Mouse (Mus musculus) hindlimb bud, embryonic 11.5 days (tissue): Measurements from ENCODE around the gene Gna14.

Experiments used
- DNase-seq: peaks from one replicate; pipeline ENCODE4 v3.0.0-alpha.2; 2012; ENCODE audit warnings: low read depth, low spot score; ENCODE audit errors: extremely low spot score

Gene Gna14

DNA sequence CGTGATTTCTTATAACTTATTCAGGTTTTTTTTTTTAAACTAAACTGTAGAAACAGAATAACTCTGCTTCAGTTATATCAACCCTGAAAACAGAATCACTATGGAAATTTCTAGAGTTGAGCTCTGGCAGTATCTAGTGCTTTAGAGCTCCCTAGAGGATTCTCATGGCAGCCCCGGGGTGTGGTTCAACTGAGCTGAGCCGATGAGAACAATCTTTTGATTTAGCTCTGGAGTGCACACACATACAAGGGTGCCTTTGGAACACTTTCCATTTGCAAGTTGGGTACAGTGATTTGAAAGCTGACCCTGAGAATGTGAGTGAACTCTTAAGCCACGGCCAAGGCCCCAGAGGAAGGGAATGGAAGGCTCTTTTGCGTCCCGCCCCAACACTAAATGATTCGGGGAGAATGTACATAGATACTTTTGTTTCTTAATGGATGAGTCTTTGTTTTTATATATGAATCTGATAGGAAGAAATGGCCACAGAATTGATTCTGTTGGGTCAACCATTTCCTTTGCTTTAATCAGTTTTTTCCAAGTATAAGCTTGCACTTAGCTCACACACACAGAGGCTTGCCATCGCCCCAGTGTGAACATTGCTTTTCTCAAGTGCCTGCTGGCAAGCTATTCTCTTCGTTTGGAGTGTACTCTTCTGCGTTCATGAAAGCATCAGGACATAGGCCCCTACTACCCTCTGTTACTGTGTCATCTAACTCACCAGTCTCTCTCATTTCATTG lies 75.0 kb downstream of the Gna14 start:
- DNase-seq, result no peak

DNA sequence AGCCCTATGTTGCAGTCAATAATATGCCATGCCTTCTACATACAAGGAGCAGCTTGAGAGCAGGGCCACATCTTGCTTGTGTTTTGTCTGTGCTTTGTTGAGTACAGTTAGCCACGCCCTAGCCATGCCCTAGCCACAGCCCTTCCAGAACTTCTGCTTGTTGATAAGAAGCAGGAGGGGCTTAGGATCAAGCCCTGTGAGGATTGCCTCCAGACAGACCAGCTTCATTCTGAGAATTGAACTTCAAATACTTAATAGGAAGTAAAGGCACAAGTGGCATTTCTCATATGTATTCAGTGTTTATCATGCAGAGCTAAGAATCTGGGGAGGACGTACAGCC lies 75.5 kb downstream of the Gna14 start:
- DNase-seq, result no peak

GRCm38 (mm10) chr19:16514201-16514600 lies 78.6 kb downstream of the Gna14 start:
- no peak for DNase-seq

GRCm38 (mm10) chr19:16518569-16518968 lies 83.0 kb downstream of the Gna14 start:
- no peak for DNase-seq

DNA sequence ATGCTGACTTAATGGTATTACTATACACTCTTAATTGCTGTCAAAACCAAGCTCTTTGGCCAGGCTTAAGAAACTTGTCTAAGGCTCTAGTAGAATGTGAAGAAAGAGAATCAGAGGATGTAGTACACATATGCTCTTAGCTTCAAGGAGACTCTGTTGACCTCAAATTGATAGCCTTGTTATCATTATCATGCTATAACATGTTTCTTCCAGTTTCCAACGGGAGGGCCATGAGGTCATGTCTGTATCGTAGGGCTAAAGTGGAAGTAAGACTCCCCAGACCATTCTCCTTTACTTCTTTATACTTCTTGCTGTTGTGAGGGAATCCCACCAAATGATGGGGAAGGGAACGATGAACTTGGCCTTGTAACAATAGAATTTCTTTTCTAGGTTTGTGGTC lies 85.0 kb downstream of the Gna14 start:
- no peak for DNase-seq

GRCm38 (mm10) chr19:16526302-16526880 lies 90.8 kb downstream of the Gna14 start:
- no peak for DNase-seq

DNA sequence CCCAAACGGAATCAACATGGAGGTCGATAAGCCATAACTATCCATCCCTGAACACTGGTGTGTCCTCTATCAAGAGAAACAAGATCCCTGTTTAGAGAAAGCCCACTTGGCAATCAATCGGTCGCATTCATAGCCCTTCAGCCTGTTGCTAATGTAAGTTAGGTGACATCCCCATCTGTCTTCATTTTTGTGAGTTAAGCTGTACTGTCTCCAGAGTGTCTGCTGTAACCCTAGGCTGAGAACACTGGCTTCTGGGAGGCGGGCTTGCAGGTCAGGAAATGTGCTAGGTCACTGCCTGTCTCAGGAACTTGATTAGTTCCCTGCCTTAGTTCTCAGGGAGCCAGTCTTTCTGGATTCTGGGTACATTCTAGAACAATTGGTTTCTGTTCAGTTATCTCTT lies 91.5 kb downstream of the Gna14 start:
- no peak for DNase-seq

DNA sequence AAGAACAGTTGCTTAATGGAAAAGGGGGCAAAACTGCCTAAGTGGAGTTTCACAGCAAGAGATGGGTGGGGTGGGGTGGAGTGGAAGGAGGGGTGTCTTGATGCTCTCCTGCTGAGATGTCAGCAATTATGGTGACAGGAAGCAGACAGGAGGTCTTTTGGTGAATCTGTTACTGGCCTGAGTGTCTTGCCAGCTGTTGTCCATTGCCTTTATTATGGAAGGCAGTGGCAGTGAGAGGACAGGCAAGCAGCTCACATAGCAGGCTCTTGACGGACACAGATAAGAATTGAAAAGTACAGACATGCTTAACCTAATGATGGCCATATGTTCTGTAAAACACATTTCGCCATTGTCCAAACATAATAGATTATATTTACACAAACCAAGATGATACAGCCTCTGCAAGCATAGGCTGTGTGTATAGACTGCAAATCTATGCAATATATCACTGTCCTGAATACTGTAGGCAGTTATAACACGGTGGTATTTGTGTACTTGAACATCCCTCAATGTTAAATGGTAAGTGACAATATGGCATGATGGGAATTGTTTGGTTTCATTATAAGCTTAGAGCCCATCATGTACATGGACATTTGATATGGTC lies 92.8 kb downstream of the Gna14 start:
- DNase-seq, result no peak

DNA sequence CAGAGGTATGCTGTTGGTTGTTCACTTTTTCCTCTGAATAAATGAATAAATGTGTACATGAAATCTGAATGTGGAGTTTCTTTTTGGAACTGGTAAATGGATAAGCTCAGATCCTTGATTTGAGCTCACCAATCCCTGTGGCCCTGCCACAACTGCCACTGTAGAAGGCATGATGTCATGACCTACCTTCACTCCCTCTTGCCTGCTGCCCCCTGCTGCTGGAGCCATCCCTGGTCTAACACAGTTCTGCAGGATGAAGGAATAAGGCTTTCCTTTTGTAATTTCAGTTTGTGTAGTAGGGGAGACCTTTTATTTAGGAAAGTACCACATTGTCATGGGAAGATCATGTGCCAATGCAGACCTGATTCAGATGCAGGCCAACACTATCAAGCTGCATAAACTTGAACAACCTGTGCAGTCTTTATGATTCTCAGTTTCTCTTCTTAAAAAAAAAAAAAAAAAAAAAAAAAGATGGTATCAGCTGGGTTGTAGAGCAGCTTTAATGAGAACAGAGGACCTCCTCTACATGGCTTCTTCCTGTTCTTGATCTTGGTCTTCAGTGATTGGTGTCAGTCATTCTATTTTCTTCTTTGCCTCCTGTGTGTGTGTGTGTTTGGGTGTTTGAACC lies 93.8 kb downstream of the Gna14 start:
- no peak for DNase-seq

DNA sequence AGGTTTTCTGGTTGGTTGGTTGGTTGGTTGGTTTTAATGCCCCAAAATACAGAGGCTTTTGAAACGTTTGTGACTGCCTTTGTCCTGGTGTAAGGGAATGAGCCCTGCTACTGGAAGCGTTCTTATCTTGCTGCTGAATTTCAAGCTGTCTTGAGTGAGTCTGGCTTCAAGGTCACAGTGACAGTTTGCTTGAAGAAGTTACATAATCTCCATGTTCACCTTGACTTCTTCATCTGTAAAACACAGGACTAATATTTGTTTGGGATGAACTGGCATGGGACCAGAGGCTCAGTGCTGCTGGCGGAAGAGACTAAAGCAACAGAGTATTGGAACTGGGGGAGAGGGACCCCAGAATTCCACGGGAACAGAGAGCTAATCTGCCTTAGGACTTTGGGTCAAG lies 94.4 kb downstream of the Gna14 start:
- no peak for DNase-seq

GRCm38 (mm10) chr19:16534311-16534710 lies 98.7 kb downstream of the Gna14 start:
- no peak for DNase-seq

DNA sequence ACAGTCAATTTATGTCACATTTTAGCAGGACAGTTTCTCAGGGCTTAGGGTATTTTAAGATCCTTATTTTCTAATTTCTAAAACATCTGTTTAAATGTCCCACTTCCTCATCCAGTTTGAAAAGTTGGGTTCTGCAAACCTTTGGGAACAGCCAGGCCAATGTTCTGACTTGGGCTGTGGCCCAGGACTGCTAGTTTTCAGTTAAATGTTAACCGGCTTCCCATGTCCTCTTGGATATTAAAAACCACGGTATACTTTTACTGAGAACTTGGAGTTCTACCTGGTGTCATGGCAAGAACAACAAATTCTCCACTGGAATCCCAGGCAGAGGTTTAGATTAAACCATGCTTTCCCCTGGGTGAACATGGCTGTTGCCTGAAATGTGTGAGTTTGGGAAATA lies 102.9 kb downstream of the Gna14 start:
- DNase-seq, result no peak

- no peak for DNase-seq
These were observed 108.1 kb downstream of the Gna14 start for GRCm38 (mm10) chr19:16543688-16544087.

- DNase-seq, result no peak
These were observed 121.4 kb downstream of the Gna14 start for GRCm38 (mm10) chr19:16556988-16557387.

DNA sequence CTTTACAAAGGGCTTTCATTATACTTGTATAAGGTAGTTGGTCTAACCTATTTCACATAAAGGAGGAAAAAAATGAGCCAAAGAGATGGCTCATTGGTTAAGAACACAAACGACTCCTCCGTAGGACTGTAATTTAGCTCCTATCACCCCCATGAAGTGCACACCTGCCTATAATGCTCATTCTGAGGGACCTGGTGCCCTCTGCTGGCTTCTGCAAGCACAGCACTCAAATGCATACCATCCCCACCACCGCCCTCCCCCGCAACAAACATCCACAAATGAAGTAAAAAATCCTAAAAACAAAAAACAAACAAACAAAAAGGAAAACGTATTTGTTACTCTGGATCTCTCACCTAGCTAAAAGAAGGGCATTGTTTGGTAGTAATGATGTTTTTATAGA lies 122.4 kb downstream of the Gna14 start:
- no peak for DNase-seq

DNA sequence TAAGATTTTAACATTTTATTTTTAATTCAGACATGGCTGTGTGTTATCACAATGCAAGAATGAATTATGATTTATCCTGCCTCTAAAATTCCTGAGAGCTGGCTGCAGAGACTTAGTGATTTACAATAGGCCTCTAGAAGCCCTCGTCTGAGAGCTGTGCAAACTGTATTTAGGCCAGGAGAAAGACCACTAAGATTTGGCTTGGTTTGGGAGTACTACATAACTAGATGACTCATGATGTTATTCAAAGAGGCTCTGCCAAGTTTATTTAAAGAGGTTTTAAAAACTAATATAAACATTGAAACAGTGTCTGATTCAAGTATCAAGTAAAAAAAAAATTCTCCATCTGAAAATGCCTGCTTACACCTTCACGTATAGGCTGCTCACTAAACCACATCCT lies 123.0 kb downstream of the Gna14 start:
- DNase-seq, result no peak

DNA sequence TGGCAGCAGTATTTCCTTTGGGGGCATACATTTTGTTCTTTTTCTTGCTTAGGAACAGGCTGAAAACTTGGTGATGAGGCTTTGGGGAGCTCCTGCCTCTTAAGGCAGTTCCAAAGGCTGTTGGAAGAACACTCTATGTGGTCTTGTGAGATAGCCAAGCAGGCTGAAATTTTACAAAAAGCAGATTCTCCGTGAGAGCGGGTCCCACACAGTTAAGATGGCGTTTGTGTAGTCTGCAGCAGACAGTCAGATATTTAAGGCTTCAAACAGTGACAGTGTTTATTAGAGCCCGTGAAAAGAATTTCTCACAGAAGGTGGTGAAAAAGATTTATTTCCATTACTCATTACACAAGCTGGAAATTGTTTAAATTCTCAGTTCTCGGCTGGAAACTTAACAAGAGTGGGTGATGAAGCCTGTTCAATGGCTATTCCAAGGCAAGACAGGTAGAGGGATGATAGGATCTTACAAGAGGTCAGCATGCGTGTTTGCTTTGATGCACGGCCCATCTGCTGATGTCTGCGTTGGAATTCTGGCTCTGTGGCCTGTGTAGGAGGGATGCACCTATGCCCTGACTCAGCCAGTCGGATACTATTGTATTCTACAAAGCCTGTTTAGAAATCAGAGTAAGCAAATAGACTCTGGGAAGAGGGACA lies 123.8 kb downstream of the Gna14 start:
- DNase-seq, result no peak

DNA sequence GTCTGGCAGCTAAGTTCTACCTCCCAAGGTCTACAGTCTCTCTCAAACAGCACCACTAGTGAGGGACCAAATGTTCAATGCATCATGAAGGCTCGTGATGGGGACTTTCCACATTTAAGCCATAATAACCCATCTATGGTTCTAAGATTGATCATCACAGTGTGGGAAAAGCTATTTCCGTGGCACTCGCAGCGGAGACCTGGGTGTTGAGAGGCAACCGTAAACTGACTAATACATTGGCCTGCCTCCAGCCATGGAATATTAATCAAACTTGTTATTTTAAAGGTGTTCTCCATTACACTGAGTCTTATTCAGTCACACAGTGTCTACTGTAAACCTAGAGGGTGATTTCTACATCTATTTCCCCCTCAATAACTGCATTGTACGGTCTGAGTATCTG lies 127.1 kb downstream of the Gna14 start:
- DNase-seq, result no peak

- DNase-seq, result no peak
These were observed 141.2 kb downstream of the Gna14 start for GRCm38 (mm10) chr19:16576790-16577189.

DNA sequence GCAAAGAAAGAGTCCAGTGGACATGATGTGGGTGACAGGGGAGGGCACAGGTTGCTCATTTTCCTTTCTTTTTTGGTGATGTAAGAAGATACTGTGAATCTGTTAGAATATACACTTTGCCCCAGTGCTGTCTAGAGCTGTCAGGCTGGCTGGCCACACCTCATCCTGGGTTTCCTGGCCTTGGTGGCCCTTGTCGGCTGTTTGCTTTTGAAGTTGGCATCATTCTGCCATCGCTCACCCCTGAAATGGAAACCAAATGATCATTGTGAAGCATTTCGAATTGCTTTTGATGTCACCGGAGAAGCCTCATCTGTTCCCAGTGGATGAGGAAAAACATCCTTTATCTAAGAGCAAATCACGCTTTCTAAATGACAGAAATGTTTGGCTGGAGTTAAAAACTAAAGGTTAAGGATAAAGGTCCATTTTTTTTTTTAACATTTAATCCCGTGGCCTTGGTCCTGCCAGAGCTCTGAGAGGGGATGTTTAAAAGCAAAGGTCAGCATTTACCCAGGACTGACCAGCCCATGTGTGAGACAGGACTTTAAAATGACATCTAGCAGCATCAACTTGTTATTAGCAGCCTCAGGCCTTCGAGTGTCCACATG lies 144.2 kb downstream of the Gna14 start:
- DNase-seq, result no peak

GRCm38 (mm10) chr19:16580501-16580900 lies 144.9 kb downstream of the Gna14 start:
- DNase-seq, result no peak
